Mouse (Mus musculus): ENCODE data around the gene Supt5.

DNA sequence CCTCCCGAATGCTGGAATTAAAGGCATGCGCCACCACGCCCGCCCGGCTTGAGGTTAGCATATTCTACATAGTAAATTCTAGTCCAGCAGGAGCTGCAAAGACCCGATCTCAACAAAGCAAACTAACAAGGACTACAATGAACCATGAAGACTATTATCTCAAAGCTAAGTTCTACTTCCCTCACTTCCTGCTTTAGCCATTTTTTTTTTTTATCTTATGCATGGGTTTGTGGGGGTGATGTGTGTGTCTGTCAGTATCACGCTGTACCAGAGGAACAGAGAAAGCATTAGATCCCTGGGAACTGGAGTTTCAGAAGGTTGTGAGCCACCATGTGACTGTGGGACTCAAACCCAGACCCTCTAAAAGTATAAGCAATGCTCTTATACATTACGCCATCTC, 13.3 kb downstream of the Supt5 start:
- TF ChIP-seq CTCF (IDR thresholded peaks at IDR 0.05; ENCODE audit: control insufficient read depth, insufficient read depth, insufficient replicate concordance, low read depth, low read length) (no peak), POLR2A (IDR thresholded peaks at IDR 0.05; ENCODE audit: control insufficient read depth, low read depth, low read length) (no peak)

All from testis, adult 2 months (tissue).